Mouse (Mus musculus): ENCODE data around the gene Rgs16. TPM values are rescaled to one million over a fixed set of nuclear protein-coding genes. Genes with fewer than 3 reads are reported as not detected.

The Rgs16 gene
- polyA plus RNA-seq, 1 experiment from 2014 or later = 38.5 TPM

Other genes with a start within 250 kb of the Rgs16 start
- 6.6 and 7.8 TPM in 2 replicates for gene Npl, start 190.3 kb upstream of the Rgs16 start, polyA plus RNA-seq (2015; fragmentation: Nextera tagmentation; extraction: Ambion mirVana)
- gene Rgs8, start 87.3 kb upstream of the Rgs16 start, polyA plus RNA-seq (2015; fragmentation: Nextera tagmentation; extraction: Ambion mirVana) = 14.6 and 17.7 TPM in 2 replicates
- 38.1 and 41.9 TPM in 2 replicates for gene Rnasel, start 9.1 kb downstream of the Rgs16 start, polyA plus RNA-seq (2015; fragmentation: Nextera tagmentation; extraction: Ambion mirVana)
- 0.05 and 0.19 TPM in 2 replicates for gene Rgsl1, start 103.8 kb downstream of the Rgs16 start, polyA plus RNA-seq (2015; fragmentation: Nextera tagmentation; extraction: Ambion mirVana)
- gene Teddm1b, start 134.0 kb downstream of the Rgs16 start, polyA plus RNA-seq (2015; fragmentation: Nextera tagmentation; extraction: Ambion mirVana) = 0.97 and 1.3 TPM in 2 replicates
- 0.15 TPM in 1 of 2 replicates, not detected in the other for gene Teddm1a, start 151.4 kb downstream of the Rgs16 start, polyA plus RNA-seq (2015; fragmentation: Nextera tagmentation; extraction: Ambion mirVana)
- 106 and 121 TPM in 2 replicates for gene Glul, start 159.6 kb downstream of the Rgs16 start, polyA plus RNA-seq (2015; fragmentation: Nextera tagmentation; extraction: Ambion mirVana)
- gene Teddm2, start 159.9 kb downstream of the Rgs16 start, polyA plus RNA-seq (2015; fragmentation: Nextera tagmentation; extraction: Ambion mirVana) = 1.0 and 1.3 TPM in 2 replicates

Measured in forebrain, embryonic 13.5 days (tissue).